In genomic region chr4:140853626-140854025, GRCm38 (mm10) we compare ENCODE assay signal across 18 mouse cellular contexts. TPM values are rescaled to one million over a fixed set of nuclear protein-coding genes. Genes with fewer than 3 reads are reported as not detected.
"Had no signal": no experiment of that assay in that cellular context is flagged by ENCODE, and none has a peak within 500 bp of the region (broad histone marks: within the 10 kb centered on the region; RNA-seq: fewer than 3 reads in every experiment).

No protein-coding gene starts in this region.

- H3K9me3 ChIP-seq: kidney, embryonic 15.5 days; limb, embryonic 13.5 days had no signal

- ATAC-seq: inflammation-experienced regulatory T-cells, adult 6 months had no signal

- H3K4me2 ChIP-seq: kidney, embryonic 15.5 days; limb, embryonic 13.5 days had no signal

- H3K9ac ChIP-seq: kidney, embryonic 15.5 days; limb, embryonic 13.5 days had no signal

- H3K27me3 ChIP-seq: kidney, embryonic 15.5 days had no signal

- H3K27ac ChIP-seq: kidney, embryonic 15.5 days; limb, embryonic 13.5 days had no signal

- DNase-seq: kidney, adult 11 months; kidney, postnatal 14 days; left cerebral cortex, postnatal 4 days; lung, adult 18-20 months; lung, postnatal 36 days; right cerebral cortex, postnatal 14 days; thymus, postnatal 4 days had no signal

- H3K4me3 ChIP-seq: kidney, embryonic 15.5 days; limb, embryonic 13.5 days had no signal

- H3K4me1 ChIP-seq: limb, embryonic 13.5 days had no signal

- H3K36me3 ChIP-seq: kidney, embryonic 15.5 days; limb, embryonic 13.5 days had no signal

RNA-seq across cellular contexts. Expression of gene Padi1, which starts 8.0 kb away (rescaled TPM):
- total RNA-seq: layer of hippocampus, postnatal 14 days; left cerebral cortex, adult 18-20 months had no signal
- polyA plus RNA-seq: midbrain, postnatal 0 days; neural tube, embryonic 11.5 days had no signal

RNA-seq across cellular contexts. Expression of gene Padi3, which starts 43.2 kb away (rescaled TPM):
- total RNA-seq: layer of hippocampus, adult 8-10 months; layer of hippocampus, postnatal 14 days; left cerebral cortex, adult 18-20 months; left cerebral cortex, postnatal 10 days; left cerebral cortex, postnatal 4 days; midbrain, postnatal 0 days; neutrophil, adult 5-6 weeks had no signal
- polyA plus RNA-seq: inflammation-experienced regulatory T-cells, adult 6 months; large intestine, adult 2 months; midbrain, postnatal 0 days; neural tube, embryonic 11.5 days had no signal
